Mouse (Mus musculus) spleen, adult 2 months (tissue): ENCODE data around the gene Gm32742. TPM values are rescaled to one million over a fixed set of nuclear protein-coding genes. Genes with fewer than 3 reads are reported as not detected.

ENCODE experiments used
- DNase-seq, 2 experiments: peaks; one replicate each; pipeline versions ENCODE4 v3.0.0 to v3.0.0-alpha.2; 2012 to 2021; ENCODE audit warnings: low spot score in 2 of 2, low read depth in 1 of 2
- H3K27ac ChIP-seq: fragments of 200-500 bp; 2 replicates; pipeline ENCODE4 v1.5.1; 2012; ENCODE audit warnings: low read length, inconsistent platforms; ENCODE audit not compliant: insufficient read depth
- H3K27me3 ChIP-seq: fragments of 200-500 bp; 2 replicates; pipeline ENCODE4 v1.6.1; 2012; ENCODE audit warnings: mild to moderate bottlenecking, moderate library complexity, low read length, inconsistent platforms; ENCODE audit not compliant: control insufficient read depth, insufficient read depth
- H3K36me3 ChIP-seq: fragments of 200-500 bp; 2 replicates; pipeline ENCODE4 v1.6.1; 2012; ENCODE audit warnings: mild to moderate bottlenecking, low read length, inconsistent platforms; ENCODE audit not compliant: control insufficient read depth, insufficient read depth
- H3K4me1 ChIP-seq: fragments of 200-500 bp; 2 replicates; pipeline ENCODE4 v1.6.1; 2011; ENCODE audit warnings: inconsistent platforms; ENCODE audit not compliant: control insufficient read depth, insufficient read depth, insufficient read length
- H3K4me3 ChIP-seq: fragments of 200-500 bp; 2 replicates; pipeline ENCODE4 v1.5.1; 2011; ENCODE audit warnings: mild to moderate bottlenecking, inconsistent platforms; ENCODE audit not compliant: insufficient read depth, insufficient read length; ENCODE audit errors: extremely low read depth
- CTCF ChIP-seq: fragments of 200-500 bp; IDR thresholded peaks from 2 replicates; pipeline ENCODE4 v1.5.1; 2011; ENCODE audit warnings: mild to moderate bottlenecking, inconsistent platforms; ENCODE audit not compliant: insufficient read depth, insufficient read length, insufficient replicate concordance; ENCODE audit errors: extremely low read depth
- POLR2A ChIP-seq: fragments of 200-500 bp; IDR thresholded peaks from 2 replicates; pipeline ENCODE4 v1.6.1; 2011; ENCODE audit warnings: low read depth, low read length, inconsistent platforms
- WGBS: fragments of 180-500 bp; shearing (Covaris S2); methylation state at CpG from one replicate; pipeline ENCODE4 v1.1.7; 2018; 5-methylcytosine and 5-hydroxymethylcytosine counted together
- polyA plus RNA-seq: library from polyadenylated mRNA; depleted of rRNA; stranded (reverse); fragments of >200 nt; gene quantifications from 2 replicates; pipeline ENCODE4 v1.2.3, GENCODE M21; 2012

Gene Gm32742
- polyA plus RNA-seq, 1 experiment: 0.06 TPM

GRCm38 (mm10) chr9:51190655-51191054, 25.3 kb upstream of the Gm32742 start:
- no peaks in the 10 kb centered on the region for H3K27me3 ChIP-seq
- TF ChIP-seq CTCF: no peak
- TF ChIP-seq POLR2A: no peak
- peaks cover under 1% of the 10 kb centered on the region; the same call in 1 of the 2 replicates for H3K4me1 ChIP-seq
- no peak for DNase-seq
- H3K4me3 ChIP-seq: no peak overlapping the region
- H3K27ac ChIP-seq: no peak overlapping the region
- no peaks in the 10 kb centered on the region for H3K36me3 ChIP-seq
- WGBS: 67% methylated on average over 3 of the region's 3 CpGs

GRCm38 (mm10) chr9:51185871-51186270, 20.6 kb upstream of the Gm32742 start:
- H3K4me1 ChIP-seq: peaks cover 26% of the 10 kb centered on the region; the same call in 1 of the 2 replicates
- no peak overlapping the region for H3K4me3 ChIP-seq
- H3K27ac ChIP-seq: no peak overlapping the region
- no peak for DNase-seq
- no peaks in the 10 kb centered on the region for H3K36me3 ChIP-seq
- H3K27me3 ChIP-seq: no peaks in the 10 kb centered on the region
- WGBS: 72% methylated on average over 5 of the region's 5 CpGs
- TF ChIP-seq CTCF: no peak

GRCm38 (mm10) chr9:51185386-51185785, 20.1 kb upstream of the Gm32742 start:
- WGBS: 54% methylated on average over 4 of the region's 4 CpGs
- H3K27ac ChIP-seq: no peak overlapping the region
- no peak for DNase-seq
- H3K4me3 ChIP-seq: no peak overlapping the region
- no peaks in the 10 kb centered on the region for H3K36me3 ChIP-seq
- no peaks in the 10 kb centered on the region for H3K27me3 ChIP-seq
- TF ChIP-seq CTCF: no peak
- TF ChIP-seq POLR2A: no peak
- peaks cover 27% of the 10 kb centered on the region; the same call in 1 of the 2 replicates for H3K4me1 ChIP-seq

GRCm38 (mm10) chr9:51182716-51183710, 17.7 kb upstream of the Gm32742 start:
- H3K4me1 ChIP-seq: peaks cover 27% of the 10 kb centered on the region; the same call in 1 of the 2 replicates
- H3K4me3 ChIP-seq: no peak overlapping the region
- peak overlapping the region; percentile 88 for H3K27ac ChIP-seq
- peak in 1 of 2 experiments; percentile 68 for DNase-seq
- WGBS: 31% methylated on average over 15 of the region's 15 CpGs
- H3K36me3 ChIP-seq: no peaks in the 10 kb centered on the region
- TF ChIP-seq CTCF (no peak), POLR2A (no peak)
- H3K27me3 ChIP-seq: no peaks in the 10 kb centered on the region

- no peaks in the 10 kb centered on the region for H3K36me3 ChIP-seq
- TF ChIP-seq CTCF (no peak), POLR2A (no peak)
- H3K4me1 ChIP-seq: peaks cover 33% of the 10 kb centered on the region; the same call in 1 of the 2 replicates
- no peaks in the 10 kb centered on the region for H3K27me3 ChIP-seq
- no peak overlapping the region for H3K27ac ChIP-seq
- no peak for DNase-seq
- H3K4me3 ChIP-seq: no peak overlapping the region
- WGBS: 71% methylated on average over 5 of the region's 5 CpGs
Observed at GRCm38 (mm10) chr9:51180621-51181020, 15.3 kb upstream of the Gm32742 start.

- Histone ChIP-seq H3K36me3 (no peaks in the 10 kb centered on the region), H3K4me3 (no peak overlapping the region), H3K27me3 (no peaks in the 10 kb centered on the region), H3K4me1 (peaks cover 20% of the 10 kb centered on the region; the same call in 1 of the 2 replicates), H3K27ac (no peak overlapping the region)
- WGBS: 77% methylated on average over 1 of the region's 1 CpGs
- peak in 1 of 2 experiments; percentile 62 for DNase-seq
- TF ChIP-seq POLR2A (no peak), CTCF (peak; percentile 30; the same call in 1 of the 2 replicates)
Observed at GRCm38 (mm10) chr9:51178297-51178696, 13.0 kb upstream of the Gm32742 start.
